Mouse (Mus musculus) Patski (cell line): ENCODE measurements around the gene Cebpz. TPM values are rescaled to one million over a fixed set of nuclear protein-coding genes. Genes with fewer than 3 reads are reported as not detected.

Source experiments
- ATAC-seq: fragments of 100-300 bp; one replicate; pipeline ENCODE4 v1.8.0; 2021
- CTCF ChIA-PET: fragments of 350-600 bp; sonication (Branson Sonifier 250); formaldehyde crosslinking; loops from one replicate; lab custom pipeline; 2022; ENCODE audit warnings: inconsistent platforms; lab: Charles Lee
- POLR2A ChIA-PET: fragments of 350-600 bp; sonication (Branson Sonifier 250); formaldehyde crosslinking; loops from one replicate; lab custom pipeline; 2022; ENCODE audit warnings: antibody characterized with exemption, inconsistent platforms; lab: Charles Lee
- DNase-seq: peaks from one replicate; pipeline ENCODE4 v3.0.0-alpha.2; 2011; ENCODE audit warnings: low read depth, low spot score
- H3K27me3 ChIP-seq: fragments of 371-371 bp; one replicate; pipeline ENCODE4 v1.5.1; 2021
- CTCF ChIP-seq: fragments of 100-300 bp; IDR thresholded peaks from one replicate; pipeline ENCODE4 v1.5.1; 2021
- in situ Hi-C: fragments of 300-500 bp; cut with MboI; formaldehyde crosslinking; loops from 3 replicates; pipeline ENCODE4 v1.11.1; 2018; ENCODE audit warnings: low pct_unique_long_range_greater_than_20kb, mixed read lengths
- polyA plus RNA-seq: library from polyadenylated mRNA; unstranded; gene quantifications from one replicate; pipeline ENCODE4 v1.2.3, GENCODE M21; 2021

The Cebpz gene
- polyA plus RNA-seq, 1 experiment from 2014 or later: 40.3 TPM

DNA sequence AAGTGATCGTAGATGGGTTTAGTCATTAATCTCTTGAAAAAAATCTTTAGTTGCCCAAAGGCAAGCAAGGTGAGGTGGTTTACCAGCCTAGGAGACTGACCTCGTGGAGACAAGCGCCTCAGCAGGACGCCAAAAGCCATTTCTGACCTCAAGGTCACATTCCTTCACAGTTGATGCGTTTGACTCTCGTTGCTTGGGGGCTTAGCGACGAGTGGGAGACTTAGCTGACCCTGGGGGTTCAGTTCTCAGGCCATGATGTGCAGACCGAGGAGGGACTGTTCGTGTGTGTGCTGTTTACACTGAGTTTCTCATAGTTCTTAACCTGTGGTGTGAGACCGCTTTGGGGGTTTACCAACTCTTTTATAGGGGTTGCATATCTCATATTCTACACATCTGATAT lies 5.7 kb upstream of the Cebpz start:
- CTCF ChIA-PET: interaction anchor here (1.5 kb wide), 1 partner anchor 24 kb away, joined by 4 read pairs; no protein-coding TSS in a partner anchor
- TF ChIP-seq CTCF: no peak
- ATAC-seq (no peak), DNase-seq (no peak)
- H3K27me3 ChIP-seq: no peaks in the 10 kb centered on the region
- in situ Hi-C loops: no loop called here
- POLR2A ChIA-PET: no interaction called here

DNA sequence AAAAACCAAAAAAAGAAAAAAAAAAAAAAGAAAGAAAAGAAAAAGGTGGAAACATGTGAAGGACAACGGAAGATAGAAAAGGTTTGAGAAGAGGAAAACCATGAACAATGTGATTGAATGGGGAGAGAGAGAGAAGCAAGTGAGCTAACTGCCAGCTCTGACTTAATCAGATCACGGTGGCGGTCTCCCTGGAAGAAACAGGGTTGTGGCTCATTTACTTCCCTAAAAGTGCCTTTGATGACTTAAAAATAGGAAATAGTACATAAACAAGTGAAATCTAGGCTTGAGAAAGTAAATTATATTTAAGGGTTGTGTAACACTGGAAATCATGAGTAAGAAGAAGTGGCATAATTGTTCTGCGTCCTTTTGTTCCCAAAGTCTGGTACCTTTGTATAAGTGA lies 2.1 kb upstream of the Cebpz start:
- CTCF ChIA-PET: interaction anchor here (0.7 kb wide), 1 partner anchor 21 kb away, joined by 3 read pairs; no protein-coding TSS in a partner anchor
- no peak for TF ChIP-seq CTCF
- ATAC-seq (no peak), DNase-seq (no peak)
- POLR2A ChIA-PET: interaction anchor here (0.5 kb wide), 1 partner anchor 10 kb away, joined by 4 read pairs; no protein-coding TSS in a partner anchor
- no peaks in the 10 kb centered on the region for H3K27me3 ChIP-seq
- in situ Hi-C loops: no loop called here

DNA sequence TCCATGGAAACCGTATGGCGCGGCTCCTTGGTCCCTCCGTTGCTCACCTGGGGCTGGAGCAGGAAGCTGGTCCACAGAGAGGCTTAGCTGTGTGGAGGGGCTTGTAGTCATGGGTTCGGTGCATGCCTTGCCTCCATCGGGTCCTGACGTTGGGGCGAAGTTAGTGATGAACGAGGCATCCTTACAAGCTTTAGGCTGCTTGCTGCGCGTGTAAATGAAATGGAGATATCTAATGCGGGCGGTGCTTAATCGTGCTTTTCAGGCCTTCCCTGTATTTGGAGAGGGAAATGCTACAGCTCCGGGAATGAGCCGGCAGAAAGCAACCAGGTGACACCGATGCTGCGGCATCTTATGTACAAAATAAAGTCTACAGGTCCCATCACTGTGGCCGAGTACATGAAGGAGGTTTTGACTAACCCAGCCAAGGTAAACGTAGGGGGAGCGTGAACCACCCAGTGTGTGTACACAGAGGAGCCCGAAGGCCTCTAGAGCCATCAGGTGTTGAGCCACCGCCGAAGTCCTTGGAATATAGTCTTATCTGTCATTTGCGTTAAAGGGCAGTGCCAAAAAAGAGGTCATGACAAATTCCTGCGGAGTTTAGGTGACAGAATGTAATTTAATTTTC lies 475 bp upstream of the Cebpz start:
- TF ChIP-seq CTCF: no peak
- CTCF ChIA-PET: no interaction called here
- ATAC-seq (peak; percentile 70), DNase-seq (no peak)
- POLR2A ChIA-PET: interaction anchor here (1.1 kb wide), 1 partner anchor 9 kb away, joined by 3 read pairs; no protein-coding TSS in a partner anchor
- in situ Hi-C loops: no loop called here
- no peaks in the 10 kb centered on the region for H3K27me3 ChIP-seq

DNA sequence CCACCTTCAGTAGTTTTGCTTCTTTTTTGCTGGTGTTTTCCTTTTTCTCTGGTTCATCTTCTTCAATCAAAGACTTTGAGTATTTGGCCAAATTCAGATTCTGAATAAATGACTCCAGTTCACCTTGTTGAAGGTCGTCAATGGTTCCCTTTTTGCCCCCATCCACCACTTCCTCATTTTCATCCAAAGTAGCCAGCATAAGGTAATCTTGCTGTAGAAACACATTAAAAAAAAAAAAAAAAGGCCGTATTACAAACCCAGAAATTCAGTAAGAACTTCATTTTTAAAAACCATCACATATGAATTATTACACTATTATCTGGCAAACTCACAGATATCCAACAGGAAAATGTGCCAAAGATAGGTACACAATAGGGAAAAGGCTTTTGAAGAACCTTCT lies 1.0 kb downstream of the Cebpz start:
- no peak for TF ChIP-seq CTCF
- DNase-seq (no peak), ATAC-seq (no peak)
- ChIA-PET CTCF (no interaction called here), POLR2A (no interaction called here)
- in situ Hi-C loops: no loop called here
- H3K27me3 ChIP-seq: no peaks in the 10 kb centered on the region

DNA sequence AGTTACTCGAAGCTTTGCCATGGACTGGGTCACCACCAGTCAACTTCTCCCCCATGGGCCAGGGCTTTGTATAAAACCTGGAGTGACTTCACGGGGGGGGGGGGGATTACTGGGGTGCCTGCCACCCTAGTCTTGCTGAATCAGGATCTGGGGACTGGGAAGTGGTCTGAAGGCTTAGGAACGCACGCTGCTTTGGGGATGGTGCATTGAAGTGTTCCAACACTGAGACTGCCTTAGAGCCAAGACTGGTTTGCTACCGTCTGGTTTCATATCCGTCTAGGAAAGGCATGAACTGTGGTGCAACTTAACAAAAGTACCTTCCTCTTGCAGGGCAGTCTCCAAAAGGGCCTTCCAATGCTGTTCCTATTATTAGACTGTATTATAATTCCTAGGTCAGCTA lies 19.2 kb downstream of the Cebpz start:
- no peaks in the 10 kb centered on the region for H3K27me3 ChIP-seq
- in situ Hi-C loops: no loop called here
- DNase-seq (no peak), ATAC-seq (no peak)
- CTCF ChIA-PET: interaction anchor here (0.7 to 1.9 kb wide), 4 partner anchors 18 to 26 kb away, joined by 3 to 8 read pairs (median 4); no protein-coding TSS in a partner anchor
- POLR2A ChIA-PET: no interaction called here
- TF ChIP-seq CTCF: no peak

DNA sequence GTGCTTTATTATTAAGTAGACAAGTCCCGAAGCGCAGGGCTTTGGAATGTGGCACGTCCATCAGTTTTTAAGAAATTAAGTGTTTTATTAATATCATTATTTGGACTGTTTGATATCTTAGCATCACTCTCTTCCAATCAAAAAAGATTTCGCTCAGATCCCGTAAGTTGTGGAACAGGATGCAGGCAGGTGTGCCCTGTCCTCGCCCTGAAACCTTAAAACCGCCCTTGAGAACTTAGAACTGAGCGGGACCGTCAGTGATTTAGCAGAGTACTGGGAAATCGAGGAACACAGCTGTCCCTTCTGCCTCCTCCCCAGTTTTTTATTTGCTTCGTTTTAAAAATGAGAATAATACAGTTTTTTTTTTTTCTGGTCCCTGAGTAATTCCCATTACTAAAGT lies 20.0 kb downstream of the Cebpz start:
- in situ Hi-C loops: no loop called here
- ChIA-PET POLR2A (no interaction called here), CTCF (interaction anchor here (1.9 kb wide), 1 partner anchor 22 kb away, joined by 8 read pairs; no protein-coding TSS in a partner anchor)
- TF ChIP-seq CTCF: no peak
- no peaks in the 10 kb centered on the region for H3K27me3 ChIP-seq
- ATAC-seq: peak; percentile 16
- no peak for DNase-seq

DNA sequence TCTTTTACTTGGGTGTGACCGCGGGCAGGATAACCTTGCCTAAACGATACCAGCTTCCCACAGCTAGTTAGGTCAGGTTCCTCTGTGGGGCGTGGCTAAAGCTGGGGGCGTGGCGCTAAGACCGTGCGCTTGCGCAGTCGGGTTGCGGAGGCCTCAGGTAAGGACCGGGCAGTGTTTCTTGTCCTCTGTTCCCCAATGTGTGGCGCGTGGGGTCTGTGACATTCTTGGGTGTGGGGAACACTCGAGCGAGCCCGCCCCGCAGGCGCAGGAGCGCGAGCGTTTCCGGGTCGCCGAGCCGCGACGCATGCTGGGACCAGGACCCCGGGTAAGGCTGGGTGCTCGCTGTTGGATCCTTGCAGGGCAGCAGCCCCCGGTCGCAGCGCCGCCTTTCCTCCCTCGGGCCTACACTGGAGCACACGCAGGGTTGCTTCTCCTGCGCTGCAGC lies 20.5 kb downstream of the Cebpz start, which contains the start of gene Cebpzos:
Gene Cebpzos, plus strand, starts transcription at position 132 of the 445 bp plus-strand sequence.
- in situ Hi-C loops: no loop called here
- no peak for TF ChIP-seq CTCF
- ChIA-PET POLR2A (interaction anchor here (0.8 kb wide), 1 partner anchor 12 kb away, joined by 3 read pairs; no protein-coding TSS in a partner anchor), CTCF (interaction anchor here (1.5 to 1.9 kb wide), 2 partner anchors 21 kb away, joined by 3 to 8 read pairs; no protein-coding TSS in a partner anchor)
- DNase-seq: no peak
- ATAC-seq: peak; percentile 87
- H3K27me3 ChIP-seq: no peaks in the 10 kb centered on the region

DNA sequence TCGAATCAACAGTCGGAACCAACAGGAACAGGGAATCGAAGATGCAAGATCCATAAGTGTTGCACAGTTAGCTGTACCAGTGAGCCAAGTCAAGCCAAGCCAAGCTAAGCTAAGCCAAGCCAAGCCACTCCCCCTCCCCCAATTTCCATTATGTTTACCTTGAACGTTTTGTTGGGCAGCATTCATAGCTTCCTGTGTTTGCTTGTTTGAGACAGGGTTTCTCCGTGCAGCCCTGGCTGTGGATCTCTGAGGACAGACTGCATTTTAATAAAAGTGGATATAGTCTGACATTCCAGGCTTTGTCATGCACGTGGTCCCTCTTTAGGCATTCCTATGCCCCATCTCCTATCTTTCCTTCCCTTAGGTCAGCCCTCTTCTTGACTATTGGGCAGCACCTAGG lies 21.1 kb downstream of the Cebpz start:
- TF ChIP-seq CTCF: no peak
- ATAC-seq (no peak), DNase-seq (no peak)
- in situ Hi-C loops: no loop called here
- ChIA-PET POLR2A (interaction anchor here (0.8 kb wide), 1 partner anchor 12 kb away, joined by 3 read pairs; no protein-coding TSS in a partner anchor), CTCF (interaction anchor here (1.5 kb wide), 1 partner anchor 20 kb away, joined by 3 read pairs; no protein-coding TSS in a partner anchor)
- peaks cover 5% of the 10 kb centered on the region for H3K27me3 ChIP-seq

DNA sequence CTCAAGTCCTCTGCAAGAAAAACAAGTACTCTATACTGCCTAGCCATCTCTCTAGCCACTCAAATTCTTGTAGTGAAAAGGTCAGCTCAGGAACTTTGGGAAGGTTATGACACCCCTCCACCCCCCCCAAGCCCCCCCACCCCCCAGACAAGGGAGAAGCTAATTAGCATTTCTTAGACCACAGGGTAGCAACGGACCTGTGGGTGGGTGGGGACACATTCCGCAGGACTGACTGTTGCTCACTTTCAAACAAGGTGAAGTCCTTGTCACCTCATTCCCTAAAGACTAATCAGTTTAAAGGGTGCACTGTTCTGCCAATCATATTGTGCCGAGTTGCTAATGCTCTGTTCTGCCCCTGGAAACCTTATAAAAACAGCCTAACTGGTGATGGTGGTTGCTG lies 22.9 kb downstream of the Cebpz start:
- no peak for ATAC-seq
- ChIA-PET POLR2A (no interaction called here), CTCF (no interaction called here)
- no peak for TF ChIP-seq CTCF
- no peak for DNase-seq
- H3K27me3 ChIP-seq: peaks cover 18% of the 10 kb centered on the region
- in situ Hi-C loops: no loop called here

DNA sequence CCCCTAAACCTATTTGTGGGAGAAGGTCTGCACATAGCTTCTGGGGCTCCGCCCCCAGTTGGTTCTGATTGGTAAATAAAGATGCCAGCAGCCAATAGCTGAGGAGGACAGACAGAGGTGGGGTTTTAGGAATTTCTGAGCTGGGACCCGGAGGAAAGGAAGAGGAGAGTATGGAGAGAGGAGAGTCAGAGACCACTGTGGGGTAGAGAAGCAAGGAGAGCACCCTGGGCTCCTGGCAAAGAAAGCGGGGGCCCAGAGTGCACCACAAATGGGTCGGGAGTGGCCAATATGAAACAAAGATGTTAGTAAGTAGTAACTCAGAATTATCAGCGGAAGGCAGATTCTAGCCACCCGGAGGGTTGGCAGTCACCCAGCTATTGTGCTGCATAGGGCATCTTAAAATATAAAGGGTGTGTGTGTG lies 24.0 kb downstream of the Cebpz start:
- in situ Hi-C loops: no loop called here
- POLR2A ChIA-PET: no interaction called here
- DNase-seq: no peak

DNA sequence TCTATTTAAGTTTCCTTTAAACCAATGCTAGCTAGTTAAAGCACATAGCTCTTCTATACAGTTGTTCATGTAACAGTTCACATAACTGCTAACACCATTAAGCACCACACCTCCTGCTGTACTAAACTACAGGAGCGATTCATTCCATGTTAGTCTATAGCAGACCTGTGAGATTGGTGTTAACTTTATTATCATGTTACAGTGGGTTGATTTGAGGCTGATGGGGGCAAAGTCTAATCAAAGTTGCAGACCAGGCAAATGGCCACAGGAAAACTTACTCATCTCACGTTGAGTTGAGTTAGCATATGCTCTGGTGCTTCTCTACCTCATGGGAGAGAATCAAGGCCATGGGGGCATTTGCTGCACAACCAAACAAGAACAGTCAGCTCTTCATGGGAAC lies 27.5 kb downstream of the Cebpz start:
- peaks cover 20% of the 10 kb centered on the region for H3K27me3 ChIP-seq
- ChIA-PET CTCF (no interaction called here), POLR2A (no interaction called here)
- in situ Hi-C loops: no loop called here
- DNase-seq (no peak), ATAC-seq (no peak)
- TF ChIP-seq CTCF: no peak

More for the DNA sequence above, 24.0 kb downstream of the Cebpz start:
- H3K27me3 ChIP-seq: peaks cover 20% of the 10 kb centered on the region
- no peak for TF ChIP-seq CTCF
- no peak for ATAC-seq
- CTCF ChIA-PET: no interaction called here
